Mouse (Mus musculus): ENCODE measurements around the gene Iqgap1.

DNA sequence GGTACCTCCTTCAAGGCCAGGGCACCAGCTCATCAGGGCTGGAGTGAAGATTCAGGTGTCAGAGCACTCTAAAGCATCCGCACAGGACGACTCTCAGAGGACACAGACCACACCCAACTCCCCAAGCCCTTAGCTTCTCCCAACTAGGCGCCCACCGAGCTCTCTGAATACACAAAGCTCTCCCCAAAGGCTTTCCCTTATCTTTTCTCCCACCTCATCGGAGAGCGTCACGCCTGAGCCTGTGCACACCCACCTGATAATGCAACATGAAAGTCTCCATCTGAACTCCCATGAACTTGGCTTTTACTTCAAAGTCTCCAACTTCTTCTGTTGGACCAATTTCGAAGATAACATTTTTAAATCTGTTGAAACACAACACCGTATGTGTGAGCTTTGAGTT lies 109.0 kb downstream of the Iqgap1 start:
- TF ChIP-seq POLR2A (IDR thresholded peaks at IDR 0.05; ENCODE audit: low read depth, low read length) (no peak), CTCF (conservative IDR thresholded peaks at IDR 0.05; ENCODE audit: insufficient read depth, insufficient read length, low read depth, low read length) (no peak)
